Comparison of ENCODE assay signal across 7 mouse cellular contexts in the genomic region with DNA sequence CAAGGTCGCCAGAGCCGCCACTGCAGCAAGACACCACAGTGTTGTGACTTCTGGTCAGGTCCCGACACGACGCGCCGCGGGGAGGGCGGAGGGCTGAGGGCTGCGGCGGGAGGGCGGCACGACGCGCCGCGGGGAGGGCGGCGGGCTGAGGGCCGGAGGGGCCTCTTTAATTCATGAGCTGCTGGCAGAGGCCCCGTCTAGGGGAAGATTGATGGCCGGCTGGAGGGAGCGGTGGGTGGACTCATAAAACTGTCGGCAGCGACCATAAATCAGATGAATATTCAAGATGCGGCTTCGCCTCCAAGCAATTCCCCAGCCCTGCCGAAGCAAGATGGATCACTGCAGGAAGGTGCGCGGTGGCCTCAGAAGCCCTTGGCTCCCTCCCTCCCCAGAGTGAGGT. TPM values are rescaled to one million over a fixed set of nuclear protein-coding genes. Genes with fewer than 3 reads are reported as not detected.
DNase-seq lines count a peak whose midpoint lies in the region; ATAC-seq and TF ChIP-seq lines count a peak whose summit lies in the region.

No protein-coding gene starts in this region.

- H3K9ac ChIP-seq in forebrain, postnatal 0 days, result peak overlapping the region; percentile 40
- H3K9ac ChIP-seq in intestine, embryonic 14.5 days (ENCODE audit: low read length), result no peak overlapping the region

- no peak for TF ChIP-seq CTCF in forebrain, postnatal 0 days (IDR thresholded peaks at IDR 0.05; ENCODE audit: low read depth)

- peak; percentile 30 for DNase-seq in NIH3T3 (ENCODE audit: low read depth)
- DNase-seq in adrenal gland, adult 8-10 months, result peak; percentile 69
- DNase-seq in forebrain, postnatal 0 days, result peak; percentile 18
- DNase-seq in intestine, embryonic 14.5 days (ENCODE audit: low spot score), result peak; percentile 89
- peak; percentile 45 for DNase-seq in liver
- DNase-seq in ovary, postnatal 36 days (ENCODE audit: low spot score), result peak; percentile 64
- DNase-seq in layer of hippocampus, postnatal 14 days (ENCODE audit: low spot score in 2 of 2), result no peak

- no peaks in the 10 kb centered on the region for H3K36me3 ChIP-seq in forebrain, postnatal 0 days (ENCODE audit: insufficient read depth)
- no peaks in the 10 kb centered on the region for H3K36me3 ChIP-seq in intestine, embryonic 14.5 days (ENCODE audit: control insufficient read depth, insufficient read depth, low read length)

- 0 out of 2 replicates have a peak overlapping the region, but pooled peaks have one; percentile 9 for H3K4me3 ChIP-seq in forebrain, postnatal 0 days (ENCODE audit: low read depth, low read length)
- H3K4me3 ChIP-seq in intestine, embryonic 14.5 days (ENCODE audit: low read depth, low read length), result peak overlapping the region; percentile 1; the same call in 1 of the 2 replicates

- 2% methylated on average over 30 of the region's 30 CpGs for WGBS in forebrain, postnatal 0 days
- WGBS in intestine, embryonic 14.5 days, result 1% methylated on average over 28 of the region's 30 CpGs

- H3K27me3 ChIP-seq in forebrain, postnatal 0 days (ENCODE audit: insufficient read depth, low read length), result peaks cover 12% of the 10 kb centered on the region
- peaks cover 21% of the 10 kb centered on the region; the same call in 1 of the 2 replicates for H3K27me3 ChIP-seq in intestine, embryonic 14.5 days (replicated peaks; ENCODE audit: control insufficient read depth, insufficient read depth, low read length)

- no peaks in the 10 kb centered on the region for H3K9me3 ChIP-seq in forebrain, postnatal 0 days (ENCODE audit: low read length)
- H3K9me3 ChIP-seq in intestine, embryonic 14.5 days (ENCODE audit: control insufficient read depth, low read length), result no peaks in the 10 kb centered on the region

- peak overlapping the region; percentile 45 for H3K4me2 ChIP-seq in forebrain, postnatal 0 days (ENCODE audit: low read depth)
- peak overlapping the region; percentile 45 for H3K4me2 ChIP-seq in intestine, embryonic 14.5 days (ENCODE audit: low read length)

- H3K27ac ChIP-seq in forebrain, postnatal 0 days (ENCODE audit: low read depth, low read length), result no peak overlapping the region
- no peak overlapping the region for H3K27ac ChIP-seq in intestine, embryonic 14.5 days (ENCODE audit: low read depth)

- peaks cover 28% of the 10 kb centered on the region for H3K4me1 ChIP-seq in forebrain, postnatal 0 days (ENCODE audit: insufficient read depth)
- peaks cover 27% of the 10 kb centered on the region for H3K4me1 ChIP-seq in intestine, embryonic 14.5 days (replicated peaks; ENCODE audit: control insufficient read depth, insufficient read depth, low read length)

- no peak for ATAC-seq in forebrain, postnatal 0 days
- peak; percentile 76 for ATAC-seq in intestine, embryonic 14.5 days (replicated peaks; ENCODE audit: low FRiP score, low TSS enrichment, low read depth)

RNA-seq across cellular contexts. Expression of a gene that starts 18.6 kb away (rescaled TPM):
- 100 to 1,000 TPM; 135 to 516 (median 360) TPM for total RNA-seq in adrenal gland, adult 8-10 months (2022)
- not detected in 2 replicates for total RNA-seq in forebrain, postnatal 0 days (2014; rRNA removed)
- polyA plus RNA-seq in forebrain, postnatal 0 days (2015; fragmentation: Nextera tagmentation; extraction: Ambion mirVana), result not detected in 2 replicates
- 0.77 and 0.87 TPM in 2 replicates for polyA plus RNA-seq in intestine, embryonic 14.5 days (2014; fragmentation: Nextera tagmentation; extraction: Ambion mirVana)
- not detected for total RNA-seq in layer of hippocampus, postnatal 14 days (2021)

RNA-seq across cellular contexts. Expression of a gene that starts 47.3 kb away (rescaled TPM):
- 1 to 10 TPM; 1.1 to 5.3 (median 2.5) TPM for total RNA-seq in adrenal gland, adult 8-10 months (2022)
- total RNA-seq in forebrain, postnatal 0 days (2014; rRNA removed), result 0.52 TPM in 1 of 2 replicates, not detected in the other
- polyA plus RNA-seq in forebrain, postnatal 0 days (2015; fragmentation: Nextera tagmentation; extraction: Ambion mirVana), result 0.44 and 0.45 TPM in 2 replicates
- polyA plus RNA-seq in intestine, embryonic 14.5 days (2014; fragmentation: Nextera tagmentation; extraction: Ambion mirVana), result 0.65 and 0.90 TPM in 2 replicates
- total RNA-seq in layer of hippocampus, postnatal 14 days (2021), result not detected

RNA-seq across cellular contexts. Expression of a gene that starts 52.1 kb away (rescaled TPM):
- total RNA-seq in adrenal gland, adult 8-10 months (2022), result under 1 TPM in 2 of 4 experiments, not detected in 2; 0.13 to 0.22 TPM
- not detected in 2 replicates for total RNA-seq in forebrain, postnatal 0 days (2014; rRNA removed)
- 0.06 TPM in 1 of 2 replicates, not detected in the other for polyA plus RNA-seq in forebrain, postnatal 0 days (2015; fragmentation: Nextera tagmentation; extraction: Ambion mirVana)
- polyA plus RNA-seq in intestine, embryonic 14.5 days (2014; fragmentation: Nextera tagmentation; extraction: Ambion mirVana), result 0.12 and 0.16 TPM in 2 replicates
- total RNA-seq in layer of hippocampus, postnatal 14 days (2021), result not detected

Comparison
In these comparisons a context has a peak if more than half of its experiments do, and no peak if none do; other contexts are left out.
1. DNase-seq: peak in NIH3T3 (single experiment), adrenal gland, adult 8-10 months (single experiment), forebrain, postnatal 0 days (single experiment), intestine, embryonic 14.5 days (single experiment), liver (single experiment) and ovary, postnatal 36 days (single experiment); none in layer of hippocampus, postnatal 14 days (0 of 2).
2. RNA of a gene that starts 18.6 kb away (total RNA-seq): 135 to 516 TPM in adrenal gland, adult 8-10 months; not detected in layer of hippocampus, postnatal 14 days and not detected in forebrain, postnatal 0 days; every median in the first group is over 100 times any median in the second.